Mouse (Mus musculus) E14TG2a.4 (cell line): ENCODE measurements around the gene Slc10a6.

Experiments used
- H3K27me3 ChIP-seq: 2 replicates; pipeline ENCODE4 v1.6.1; 2014; ENCODE audit warnings: low read length, control low read depth; ENCODE audit not compliant: insufficient read depth
- H3K36me3 ChIP-seq: 2 replicates; pipeline ENCODE4 v1.6.1; 2014; ENCODE audit warnings: low read length, control low read depth; ENCODE audit not compliant: insufficient read depth
- H3K4me1 ChIP-seq: replicated peaks from 2 replicates; pipeline ENCODE4 v1.6.1; 2014; ENCODE audit warnings: low read depth, low read length, control low read depth
- H3K4me3 ChIP-seq: replicated peaks from 2 replicates; pipeline ENCODE4 v1.5.1; 2014; ENCODE audit warnings: mild to moderate bottlenecking, low read length
- H3K9me3 ChIP-seq: 2 replicates; pipeline ENCODE4 v1.6.1; 2014; ENCODE audit warnings: low read length, control low read depth
- CTCF ChIP-seq: conservative IDR thresholded peaks from 2 replicates; pipeline ENCODE4 v1.5.1; 2014; ENCODE audit warnings: low read length
- NANOG ChIP-seq: IDR thresholded peaks from 2 replicates; pipeline ENCODE4 v1.6.1; 2014; ENCODE audit warnings: borderline replicate concordance, low read length, mixed read lengths
- POU5F1 ChIP-seq: IDR thresholded peaks from 2 replicates; pipeline ENCODE4 v1.6.1; 2014; ENCODE audit warnings: low read length, borderline replicate concordance

Gene Slc10a6

GRCm38 (mm10) chr5:103610148-103610547 is 19.1 kb downstream of the Slc10a6 start:
- Histone ChIP-seq H3K4me3 (no peak overlapping the region), H3K27me3 (peaks cover 2% of the 10 kb centered on the region; the same call in 1 of the 2 replicates), H3K4me1 (no peaks in the 10 kb centered on the region), H3K36me3 (no peaks in the 10 kb centered on the region), H3K9me3 (no peaks in the 10 kb centered on the region)
- TF ChIP-seq NANOG (no peak), CTCF (no peak)

DNA sequence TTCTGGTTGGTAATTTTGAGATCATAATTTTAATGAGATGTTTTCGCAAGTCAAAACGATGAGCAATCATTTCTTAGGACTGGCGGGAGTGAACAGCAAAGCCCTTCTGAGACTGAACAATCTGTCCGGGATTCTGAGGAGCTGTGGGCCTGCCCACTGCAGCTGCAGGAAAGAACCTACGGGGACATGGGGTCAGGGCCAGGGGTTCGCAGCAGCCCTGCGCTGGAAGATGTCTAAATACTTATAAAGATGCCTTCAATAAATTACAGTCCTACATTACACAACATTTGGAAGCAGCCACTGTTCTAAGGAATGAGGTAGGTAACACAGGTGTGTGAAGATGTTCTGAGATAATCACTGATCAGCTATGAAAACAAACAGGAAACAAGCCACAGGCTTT is 23.5 kb downstream of the Slc10a6 start:
- Histone ChIP-seq H3K27me3 (no peaks in the 10 kb centered on the region), H3K36me3 (no peaks in the 10 kb centered on the region), H3K4me1 (peaks cover 4% of the 10 kb centered on the region; the same call in 1 of the 2 replicates), H3K9me3 (no peaks in the 10 kb centered on the region), H3K4me3 (no peak overlapping the region)
- TF ChIP-seq POU5F1: no peak
- TF ChIP-seq NANOG: no peak
- TF ChIP-seq CTCF: no peak

DNA sequence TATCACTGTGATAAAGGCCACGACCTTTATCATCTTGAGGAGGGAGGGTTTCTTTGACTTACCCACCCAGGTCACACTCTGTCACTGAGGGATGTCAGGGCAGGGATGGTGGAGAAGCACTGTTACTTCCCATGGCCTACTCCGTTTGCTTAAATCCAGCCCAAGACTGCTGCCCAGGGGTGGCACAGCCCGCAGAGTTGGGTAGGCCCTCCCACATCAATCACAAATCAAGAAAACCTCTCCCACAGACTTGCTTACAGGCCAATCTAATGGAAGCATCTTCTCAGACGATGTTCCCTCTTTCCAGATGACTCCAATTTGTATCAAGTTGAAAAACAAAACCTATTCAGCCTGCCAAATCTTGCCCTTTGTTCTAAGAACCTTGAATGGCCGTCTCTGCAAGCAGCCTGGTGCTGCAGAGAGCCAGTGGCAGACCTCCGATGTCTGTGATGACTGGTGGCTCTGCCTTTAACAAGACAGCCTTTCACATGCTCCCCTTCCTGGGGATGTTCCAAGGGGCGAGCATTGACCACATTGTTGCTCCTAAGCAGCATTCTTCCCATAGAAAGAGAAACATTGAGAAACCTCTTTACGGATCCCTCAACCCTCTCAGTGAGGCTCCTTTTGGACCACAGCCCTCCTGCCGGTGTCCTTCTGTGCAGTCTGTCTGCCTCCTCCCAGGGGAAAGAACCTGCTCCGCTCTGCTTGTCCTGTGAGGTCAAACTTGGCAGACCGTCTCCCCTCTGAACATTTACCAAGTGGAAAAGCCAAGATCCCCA is 25.9 kb downstream of the Slc10a6 start:
- no peak overlapping the region for H3K4me3 ChIP-seq
- no peaks in the 10 kb centered on the region for H3K36me3 ChIP-seq
- H3K27me3 ChIP-seq: no peaks in the 10 kb centered on the region
- no peak for TF ChIP-seq CTCF
- TF ChIP-seq NANOG: no peak
- no peak for TF ChIP-seq POU5F1
- no peaks in the 10 kb centered on the region for H3K9me3 ChIP-seq
- peaks cover 4% of the 10 kb centered on the region; the same call in 1 of the 2 replicates for H3K4me1 ChIP-seq

DNA sequence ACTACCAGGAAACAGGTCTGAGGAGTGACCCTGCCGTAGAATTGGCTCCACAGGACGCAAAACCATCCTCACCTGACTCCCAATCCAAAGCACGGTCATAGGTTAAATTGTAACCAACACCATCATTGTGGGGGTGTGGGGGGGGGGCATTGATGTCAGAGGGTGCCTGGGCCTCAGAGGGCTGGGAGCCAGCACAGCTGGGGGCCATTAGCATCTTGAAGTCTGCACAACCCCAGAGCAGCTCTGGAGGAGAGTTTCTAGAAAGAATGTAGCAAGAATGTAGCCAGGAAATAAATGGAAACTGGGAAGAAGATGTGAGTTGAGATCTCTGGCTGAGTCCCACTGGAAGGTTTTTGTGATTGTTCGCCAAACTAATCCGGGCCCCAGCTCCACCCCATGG is 30.3 kb downstream of the Slc10a6 start:
- Histone ChIP-seq H3K4me3 (no peak overlapping the region), H3K27me3 (no peaks in the 10 kb centered on the region), H3K9me3 (no peaks in the 10 kb centered on the region), H3K4me1 (peaks cover 4% of the 10 kb centered on the region; the same call in 1 of the 2 replicates), H3K36me3 (no peaks in the 10 kb centered on the region)
- TF ChIP-seq POU5F1: no peak
- TF ChIP-seq CTCF: no peak
- no peak for TF ChIP-seq NANOG

DNA sequence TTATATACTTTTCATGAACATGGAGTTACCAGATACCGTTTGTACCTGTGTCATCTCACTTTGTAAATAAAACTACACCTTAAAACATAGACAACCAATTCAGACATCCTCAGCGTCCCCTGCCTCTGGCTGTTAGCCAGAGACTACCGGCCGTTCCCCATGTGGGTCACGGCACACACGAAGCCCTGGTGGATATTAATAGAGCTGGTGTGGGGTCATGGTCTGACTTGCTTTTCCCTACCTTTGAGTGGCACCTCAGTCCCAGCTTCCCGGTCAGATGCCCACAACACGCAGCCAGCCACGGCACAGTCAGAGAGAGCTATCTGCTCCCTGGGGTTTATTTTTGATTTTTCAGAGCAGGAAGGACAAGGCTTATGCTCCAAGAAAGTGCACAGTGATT is 30.9 kb downstream of the Slc10a6 start:
- no peaks in the 10 kb centered on the region for H3K9me3 ChIP-seq
- no peaks in the 10 kb centered on the region for H3K4me1 ChIP-seq
- no peaks in the 10 kb centered on the region for H3K36me3 ChIP-seq
- no peak for TF ChIP-seq POU5F1
- no peak for TF ChIP-seq CTCF
- TF ChIP-seq NANOG: no peak
- no peak overlapping the region for H3K4me3 ChIP-seq
- H3K27me3 ChIP-seq: no peaks in the 10 kb centered on the region

DNA sequence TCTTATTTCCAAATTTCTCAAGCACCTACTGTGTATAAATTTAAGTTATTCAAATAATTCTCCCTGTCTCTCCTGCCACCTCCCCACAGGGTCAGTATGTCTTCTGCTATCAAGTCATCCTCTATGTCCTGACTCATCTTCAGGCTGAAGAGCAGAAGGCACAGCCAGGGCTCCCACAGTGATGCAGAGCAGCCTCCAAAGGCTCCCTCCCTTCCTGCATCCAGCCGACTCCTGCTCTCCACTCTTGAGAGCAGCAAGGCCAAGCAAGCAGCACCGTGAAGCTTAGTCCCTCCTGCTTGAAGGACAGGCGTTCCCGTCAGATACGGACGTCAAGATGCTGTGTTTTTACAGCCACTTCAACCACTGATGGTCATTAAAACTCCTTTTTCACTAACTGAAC is 31.6 kb downstream of the Slc10a6 start:
- Histone ChIP-seq H3K36me3 (no peaks in the 10 kb centered on the region), H3K27me3 (no peaks in the 10 kb centered on the region), H3K9me3 (no peaks in the 10 kb centered on the region), H3K4me3 (no peak overlapping the region), H3K4me1 (no peaks in the 10 kb centered on the region)
- no peak for TF ChIP-seq NANOG
- TF ChIP-seq POU5F1: no peak
- TF ChIP-seq CTCF: no peak

DNA sequence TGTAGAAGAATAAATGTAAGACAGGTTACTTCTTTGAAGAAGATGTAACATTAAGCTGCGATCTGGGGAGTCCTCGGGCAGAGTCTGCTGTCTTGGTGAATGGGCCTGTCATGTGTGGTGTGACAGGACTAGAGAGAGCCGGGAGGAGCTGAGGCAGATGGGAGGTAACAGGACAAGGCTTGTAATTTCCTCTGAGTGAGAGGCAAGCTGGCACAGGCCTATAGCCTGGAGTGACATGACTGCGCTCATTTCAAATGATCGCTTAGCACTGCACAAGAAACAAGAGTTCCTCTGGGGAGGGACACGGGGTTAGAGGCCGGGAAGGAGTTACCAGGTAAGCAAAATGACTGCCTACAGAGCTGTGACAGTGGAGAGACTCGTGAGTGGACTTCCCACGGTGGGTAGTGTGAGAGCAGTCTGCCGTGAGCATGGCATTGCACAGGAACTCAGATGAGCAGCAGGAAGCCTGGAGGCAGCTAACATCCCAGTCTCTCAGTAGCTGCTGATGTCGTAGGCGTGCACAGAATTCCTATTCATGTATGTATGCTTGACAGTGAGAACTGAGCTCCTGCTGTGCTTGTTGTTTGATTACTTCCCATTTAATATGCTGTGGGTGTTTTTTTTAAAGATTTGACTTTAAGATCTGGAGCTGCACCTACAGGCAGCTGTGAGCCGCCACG is 32.6 kb downstream of the Slc10a6 start:
- Histone ChIP-seq H3K4me1 (no peaks in the 10 kb centered on the region), H3K27me3 (no peaks in the 10 kb centered on the region), H3K36me3 (no peaks in the 10 kb centered on the region), H3K9me3 (no peaks in the 10 kb centered on the region), H3K4me3 (no peak overlapping the region)
- no peak for TF ChIP-seq POU5F1
- no peak for TF ChIP-seq NANOG
- no peak for TF ChIP-seq CTCF

- no peaks in the 10 kb centered on the region for H3K36me3 ChIP-seq
- no peak overlapping the region for H3K4me3 ChIP-seq
- no peaks in the 10 kb centered on the region for H3K4me1 ChIP-seq
- H3K27me3 ChIP-seq: no peaks in the 10 kb centered on the region
- TF ChIP-seq NANOG (no peak), POU5F1 (no peak), CTCF (no peak)
- H3K9me3 ChIP-seq: no peaks in the 10 kb centered on the region
Observed at GRCm38 (mm10) chr5:103595394-103596226, 33.6 kb downstream of the Slc10a6 start.
